Mouse (Mus musculus) left cerebral cortex, adult 18-20 months (tissue): Measurements from ENCODE around the gene Atp1a1. TPM values are rescaled to one million over a fixed set of nuclear protein-coding genes. Genes with fewer than 3 reads are reported as not detected.

Experiments used
- DNase-seq, 2 experiments: peaks; one replicate each; pipeline ENCODE4 v3.0.0; 2021 to 2022; ENCODE audit warnings: low spot score in 2 of 2, mixed read lengths in 1 of 2
- total RNA-seq, 2 experiments: library from RNA; stranded (reverse); gene quantifications; 2 replicates each; pipeline ENCODE4 v1.2.3; 2021

Atp1a1 gene
- total RNA-seq, 2 experiments from 2014 or later, result 1,009 to 1,025 TPM

GRCm38 (mm10) chr3:101595866-101596630, 8.4 kb downstream of the Atp1a1 start:
- peak; percentile 81 to 83 for DNase-seq

- DNase-seq, result no peak
These were observed 9.5 kb downstream of the Atp1a1 start for GRCm38 (mm10) chr3:101594982-101595381.

- DNase-seq, result no peak
These were observed 11.2 kb downstream of the Atp1a1 start for GRCm38 (mm10) chr3:101593266-101593651.

GRCm38 (mm10) chr3:101592281-101593265, 11.9 kb downstream of the Atp1a1 start:
- no peak for DNase-seq

GRCm38 (mm10) chr3:101590380-101590779, 14.1 kb downstream of the Atp1a1 start:
- no peak for DNase-seq

GRCm38 (mm10) chr3:101588299-101588698, 16.2 kb downstream of the Atp1a1 start:
- no peak for DNase-seq

GRCm38 (mm10) chr3:101586794-101587193, 17.7 kb downstream of the Atp1a1 start:
- DNase-seq, result no peak

- no peak for DNase-seq
These were observed 26.4 kb downstream of the Atp1a1 start for GRCm38 (mm10) chr3:101578072-101578471.

- DNase-seq, result no peak
These were observed 27.1 kb downstream of the Atp1a1 start for GRCm38 (mm10) chr3:101577361-101577760.

GRCm38 (mm10) chr3:101575527-101576085, 28.9 kb downstream of the Atp1a1 start:
- no peak for DNase-seq

- no peak for DNase-seq
These were observed 29.9 kb downstream of the Atp1a1 start for GRCm38 (mm10) chr3:101574463-101575193.

GRCm38 (mm10) chr3:101572991-101573390, 31.5 kb downstream of the Atp1a1 start:
- DNase-seq, result no peak

GRCm38 (mm10) chr3:101572174-101572626, 32.3 kb downstream of the Atp1a1 start:
- DNase-seq, result no peak

- no peak for DNase-seq
These were observed 32.9 kb downstream of the Atp1a1 start for GRCm38 (mm10) chr3:101571515-101572130.

GRCm38 (mm10) chr3:101570747-101571514, 33.6 kb downstream of the Atp1a1 start:
- no peak for DNase-seq

GRCm38 (mm10) chr3:101570246-101570645, 34.2 kb downstream of the Atp1a1 start:
- DNase-seq, result no peak

GRCm38 (mm10) chr3:101568627-101569026, 35.9 kb downstream of the Atp1a1 start:
- DNase-seq, result no peak

GRCm38 (mm10) chr3:101564011-101564410, 40.5 kb downstream of the Atp1a1 start:
- DNase-seq, result no peak

- DNase-seq, result no peak
These were observed 41.8 kb downstream of the Atp1a1 start for GRCm38 (mm10) chr3:101562510-101563209.
